Mouse (Mus musculus) adrenal gland, postnatal 25 days (tissue): ENCODE measurements around the gene Cstl1. TPM values are rescaled to one million over a fixed set of nuclear protein-coding genes. Genes with fewer than 3 reads are reported as not detected.

ENCODE experiments used
- total RNA-seq: library from RNA; stranded (reverse); gene quantifications from 2 replicates; pipeline ENCODE4 v1.2.3, GENCODE M21; 2021

Gene Cstl1
- total RNA-seq, 1 experiment from 2014 or later = 0.52 TPM

Other genes starting within 250 kb of the Cstl1 start
- gene Nxt1, start 77.8 kb upstream of the Cstl1 start, total RNA-seq = 22.6 and 25.7 TPM in 2 replicates
- 28.8 and 36.0 TPM in 2 replicates for gene Gzf1, start 69.3 kb upstream of the Cstl1 start, total RNA-seq
- 6.6 and 8.7 TPM in 2 replicates for gene Napb, start 17.9 kb upstream of the Cstl1 start, total RNA-seq
- gene Cst11, start 21.1 kb downstream of the Cstl1 start, total RNA-seq = not detected in 2 replicates
- gene 8030411F24Rik, start 31.7 kb downstream of the Cstl1 start, total RNA-seq = not detected in 2 replicates
- not detected in 2 replicates for gene Cst12, start 39.0 kb downstream of the Cstl1 start, total RNA-seq
- gene Cst8, start 48.4 kb downstream of the Cstl1 start, total RNA-seq = 172 and 207 TPM in 2 replicates
- 0.58 TPM in 1 of 2 replicates, not detected in the other for gene Cst13, start 69.7 kb downstream of the Cstl1 start, total RNA-seq
- gene Cst9, start 84.8 kb downstream of the Cstl1 start, total RNA-seq = not detected in 2 replicates
- gene 9230104L09Rik, start 114.7 kb downstream of the Cstl1 start, total RNA-seq = 1.2 TPM in 1 of 2 replicates, not detected in the other
- 728 and 742 TPM in 2 replicates for gene Cst3, start 125.3 kb downstream of the Cstl1 start, total RNA-seq